Mouse (Mus musculus): ENCODE data around the gene Taf9.

DNA sequence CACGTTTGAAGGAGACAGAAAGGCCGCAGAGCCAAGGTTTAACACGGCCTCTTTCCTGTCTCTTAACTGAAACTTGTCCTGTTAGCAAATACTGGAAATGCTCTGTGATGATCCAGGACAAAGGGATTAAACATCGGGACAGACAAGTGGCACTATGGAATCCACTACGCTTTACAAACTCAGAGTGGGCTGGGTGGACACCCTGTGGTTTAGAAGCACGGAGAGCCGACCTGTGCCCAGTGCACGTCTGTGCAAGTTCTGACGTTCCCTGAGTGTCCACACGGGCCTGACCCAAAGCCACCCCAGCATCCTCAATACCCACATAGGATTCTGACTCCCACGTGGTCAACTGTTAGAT lies 47.7 kb upstream of the Taf9 start:
- TF ChIP-seq CTCF (IDR thresholded peaks at IDR 0.05; ENCODE audit: low read depth), result no peak
- no peak for TF ChIP-seq EP300 (IDR thresholded peaks at IDR 0.05; ENCODE audit: low read depth)

Data from heart, postnatal 0 days (tissue).